Mouse (Mus musculus): Measurements from ENCODE around the gene Gxylt1. TPM values are rescaled to one million over a fixed set of nuclear protein-coding genes. Genes with fewer than 3 reads are reported as not detected.

Gxylt1 gene
- 4.1 and 4.2 TPM in 2 replicates for polyA plus RNA-seq (2015; fragmentation: Nextera tagmentation; extraction: Ambion mirVana)

DNA sequence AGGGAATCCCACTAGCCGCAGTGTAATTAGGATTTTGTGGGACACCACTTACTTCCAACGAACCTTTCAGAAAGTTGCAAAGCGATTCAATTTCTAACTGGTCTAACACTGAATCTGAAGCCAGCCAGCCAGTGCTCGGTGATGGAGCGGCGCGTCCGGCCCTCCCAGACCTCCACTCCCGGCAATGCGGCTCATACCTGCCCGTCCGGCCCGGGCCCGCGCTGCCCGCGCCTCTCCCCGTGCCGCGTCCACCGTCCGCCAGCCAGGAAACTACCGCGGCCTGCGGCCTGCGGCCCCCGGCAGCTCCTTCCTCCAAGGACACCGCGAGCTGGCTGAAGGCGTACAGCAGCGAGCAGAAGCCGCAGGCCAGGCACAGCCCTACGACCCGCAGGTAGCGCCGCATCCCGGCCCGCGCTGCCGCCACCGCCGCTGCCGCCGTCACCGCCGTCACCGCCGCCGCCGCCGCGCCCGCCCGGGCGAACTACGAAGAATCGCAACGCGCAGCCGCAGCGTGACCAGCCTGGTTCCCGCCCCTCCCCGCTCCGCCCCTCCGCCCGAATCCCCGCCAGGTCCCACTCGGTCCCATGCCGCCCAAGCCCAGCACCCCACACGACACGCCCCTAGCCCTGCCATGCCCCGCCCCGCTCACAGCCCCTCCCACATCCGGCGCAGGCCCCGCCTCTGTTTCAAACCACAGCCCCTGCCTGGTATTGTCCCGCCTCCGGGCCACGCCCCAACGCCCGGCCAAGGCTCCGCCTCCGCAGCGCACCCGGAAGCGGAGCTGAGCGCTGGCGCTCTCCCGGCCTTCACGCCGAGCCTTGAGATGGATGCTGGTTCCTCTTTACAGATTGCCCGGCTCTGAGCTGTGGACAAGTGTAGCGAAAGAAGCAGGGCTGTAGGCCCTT lies at the start of gene Gxylt1:
Gene Gxylt1 (minus strand): TSS at position 501 of the 905 bp plus-strand sequence.

Other genes with a start within 250 kb of the Gxylt1 start
- 142 and 143 TPM in 2 replicates for gene Yaf2, start 61.8 kb upstream of the Gxylt1 start, polyA plus RNA-seq (2015; fragmentation: Nextera tagmentation; extraction: Ambion mirVana)
- 145 and 148 TPM in 2 replicates for gene Zcrb1, start 123.2 kb upstream of the Gxylt1 start, polyA plus RNA-seq (2015; fragmentation: Nextera tagmentation; extraction: Ambion mirVana)
- gene Pphln1, start 123.2 kb upstream of the Gxylt1 start, polyA plus RNA-seq (2015; fragmentation: Nextera tagmentation; extraction: Ambion mirVana): 29.0 and 29.1 TPM in 2 replicates